Mouse (Mus musculus): Measurements from ENCODE around the gene Sorbs1. TPM values are rescaled to one million over a fixed set of nuclear protein-coding genes. Genes with fewer than 3 reads are reported as not detected.

Gene Sorbs1
- total and polyA plus RNA-seq, 2 experiments from 2014 or later = 140 to 153 TPM

GRCm38 (mm10) chr19:40349713-40350671, 163.6 kb downstream of the Sorbs1 start:
- H3K4me1 ChIP-seq (ENCODE audit: control insufficient read depth, insufficient read depth) = peaks cover 33% of the 10 kb centered on the region
- no peak overlapping the region for H3K4me3 ChIP-seq (ENCODE audit: low read depth, low read length)
- H3K27me3 ChIP-seq (ENCODE audit: control insufficient read depth, insufficient read depth, low read length) = no peaks in the 10 kb centered on the region
- peak overlapping the region; percentile 22; the same call in 1 of the 2 replicates for H3K27ac ChIP-seq (ENCODE audit: low read depth)
- H3K9me3 ChIP-seq (replicated peaks; ENCODE audit: control insufficient read depth, low read length) = no peaks in the 10 kb centered on the region
- TF ChIP-seq CTCF (IDR thresholded peaks at IDR 0.05; ENCODE audit: low read depth) = no peak
- no peak for TF ChIP-seq EP300 (IDR thresholded peaks at IDR 0.05; ENCODE audit: low read depth)
- no peak for ATAC-seq (ENCODE audit: insufficient read depth, low read depth)
- peaks cover 67% of the 10 kb centered on the region for H3K36me3 ChIP-seq (replicated peaks; ENCODE audit: control insufficient read depth, insufficient read depth, low read length)
- no peak for DNase-seq (ENCODE audit: low spot score)
- H3K4me2 ChIP-seq (ENCODE audit: low read depth, low read length) = no peak overlapping the region
- no peak overlapping the region for H3K9ac ChIP-seq (replicated peaks; ENCODE audit: low read depth, low read length)
- 71% methylated on average over 16 of the region's 16 CpGs for WGBS

DNA sequence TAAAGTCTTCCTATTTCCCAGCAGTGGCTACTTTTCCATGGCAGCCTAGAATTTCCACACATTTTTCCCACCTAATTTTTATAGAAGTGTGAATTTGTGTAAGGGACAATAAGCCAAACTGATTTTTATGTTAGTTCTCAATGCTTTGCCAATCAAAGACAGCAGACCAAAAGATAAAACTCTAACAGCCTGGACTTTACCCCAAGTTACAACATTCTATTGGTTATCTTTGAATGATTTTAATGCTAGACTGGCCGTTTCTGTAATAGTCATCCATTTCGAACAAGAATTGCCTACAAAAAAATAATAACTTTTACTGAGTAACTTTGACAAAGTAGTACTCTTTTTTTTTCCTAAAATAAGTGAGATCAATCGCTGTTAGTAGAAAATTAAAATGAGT, 164.3 kb downstream of the Sorbs1 start:
- H3K4me1 ChIP-seq (ENCODE audit: control insufficient read depth, insufficient read depth) = peaks cover 31% of the 10 kb centered on the region
- ATAC-seq (ENCODE audit: insufficient read depth, low read depth) (no peak), DNase-seq (ENCODE audit: low spot score) (no peak)
- H3K9me3 ChIP-seq (replicated peaks; ENCODE audit: control insufficient read depth, low read length) = no peaks in the 10 kb centered on the region
- 0 out of 2 replicates have a peak overlapping the region, but pooled peaks have one; percentile 3 for H3K9ac ChIP-seq (replicated peaks; ENCODE audit: low read depth, low read length)
- no peak overlapping the region for H3K4me3 ChIP-seq (ENCODE audit: low read depth, low read length)
- no peak overlapping the region for H3K4me2 ChIP-seq (ENCODE audit: low read depth, low read length)
- TF ChIP-seq EP300 (IDR thresholded peaks at IDR 0.05; ENCODE audit: low read depth) = no peak
- no peak for TF ChIP-seq CTCF (IDR thresholded peaks at IDR 0.05; ENCODE audit: low read depth)
- 78% methylated on average over 3 of the region's 3 CpGs for WGBS
- H3K27me3 ChIP-seq (ENCODE audit: control insufficient read depth, insufficient read depth, low read length) = no peaks in the 10 kb centered on the region
- peaks cover 74% of the 10 kb centered on the region for H3K36me3 ChIP-seq (replicated peaks; ENCODE audit: control insufficient read depth, insufficient read depth, low read length)
- H3K27ac ChIP-seq (ENCODE audit: low read depth) = peak overlapping the region; percentile 86

DNA sequence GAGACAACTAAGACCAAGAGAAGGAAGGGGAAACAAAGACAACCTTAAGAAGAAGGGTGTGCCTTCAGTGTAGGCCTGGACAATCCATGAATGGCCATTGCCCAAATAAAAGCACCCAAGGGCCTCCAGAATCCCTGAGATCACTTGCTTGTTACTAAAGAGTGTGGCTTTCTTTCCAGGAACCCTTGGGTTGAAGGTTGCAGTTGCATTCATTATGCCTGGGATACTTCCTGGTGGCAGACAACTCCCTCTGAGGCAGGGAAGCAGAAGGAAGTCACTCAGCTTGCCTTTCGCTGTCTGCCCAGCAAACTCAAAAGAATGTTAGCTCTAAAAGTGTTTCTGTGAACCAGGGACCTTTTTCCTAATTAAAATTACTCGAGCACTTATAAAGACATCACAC, 164.9 kb downstream of the Sorbs1 start:
- H3K27me3 ChIP-seq (ENCODE audit: control insufficient read depth, insufficient read depth, low read length) = no peaks in the 10 kb centered on the region
- H3K9me3 ChIP-seq (replicated peaks; ENCODE audit: control insufficient read depth, low read length) = no peaks in the 10 kb centered on the region
- no peak overlapping the region for H3K4me3 ChIP-seq (ENCODE audit: low read depth, low read length)
- H3K27ac ChIP-seq (ENCODE audit: low read depth) = peak overlapping the region; percentile 86
- 0 out of 2 replicates have a peak overlapping the region, but pooled peaks have one; percentile 3 for H3K9ac ChIP-seq (replicated peaks; ENCODE audit: low read depth, low read length)
- H3K36me3 ChIP-seq (replicated peaks; ENCODE audit: control insufficient read depth, insufficient read depth, low read length) = peaks cover 78% of the 10 kb centered on the region
- no peak overlapping the region for H3K4me2 ChIP-seq (ENCODE audit: low read depth, low read length)
- WGBS = 77% methylated on average over 2 of the region's 2 CpGs
- no peak for TF ChIP-seq CTCF (IDR thresholded peaks at IDR 0.05; ENCODE audit: low read depth)
- no peak for TF ChIP-seq EP300 (IDR thresholded peaks at IDR 0.05; ENCODE audit: low read depth)
- peaks cover 31% of the 10 kb centered on the region for H3K4me1 ChIP-seq (ENCODE audit: control insufficient read depth, insufficient read depth)
- ATAC-seq (ENCODE audit: insufficient read depth, low read depth) (no peak), DNase-seq (ENCODE audit: low spot score) (no peak)

- Histone ChIP-seq H3K4me3 (ENCODE audit: low read depth, low read length) (no peak overlapping the region), H3K27me3 (ENCODE audit: control insufficient read depth, insufficient read depth, low read length) (no peaks in the 10 kb centered on the region), H3K9ac (replicated peaks; ENCODE audit: low read depth, low read length) (no peak overlapping the region), H3K36me3 (replicated peaks; ENCODE audit: control insufficient read depth, insufficient read depth, low read length) (peaks cover 81% of the 10 kb centered on the region), H3K9me3 (replicated peaks; ENCODE audit: control insufficient read depth, low read length) (no peaks in the 10 kb centered on the region), H3K4me1 (ENCODE audit: control insufficient read depth, insufficient read depth) (peaks cover 31% of the 10 kb centered on the region), H3K27ac (ENCODE audit: low read depth) (peak overlapping the region; percentile 86), H3K4me2 (ENCODE audit: low read depth, low read length) (no peak overlapping the region)
- WGBS = 38% methylated on average over 7 of the region's 7 CpGs
- ATAC-seq (ENCODE audit: insufficient read depth, low read depth) = peak; percentile 55
- TF ChIP-seq CTCF (IDR thresholded peaks at IDR 0.05; ENCODE audit: low read depth) (no peak), EP300 (IDR thresholded peaks at IDR 0.05; ENCODE audit: low read depth) (no peak)
- DNase-seq (ENCODE audit: low spot score) = no peak
Measured at GRCm38 (mm10) chr19:40348175-40348574, 165.4 kb downstream of the Sorbs1 start.

DNA sequence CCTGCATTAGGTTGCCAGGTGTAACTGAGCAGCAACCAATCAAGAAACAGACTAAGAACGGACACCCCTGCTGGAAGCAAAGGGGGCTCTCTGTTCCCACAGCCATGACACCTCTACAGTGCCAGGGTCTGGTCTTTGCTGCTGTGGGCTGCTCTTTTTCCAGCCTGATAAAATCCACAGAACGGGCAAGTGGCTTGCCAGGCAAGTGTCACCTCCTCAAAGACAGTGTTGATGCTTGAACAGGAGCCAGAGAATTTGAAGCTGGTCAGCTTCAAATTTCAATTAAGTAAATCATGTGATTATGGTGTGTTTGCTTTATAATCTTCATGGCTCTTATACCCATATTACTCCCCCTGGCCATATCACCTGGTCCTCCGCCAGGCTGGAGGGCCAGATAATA, 166.7 kb downstream of the Sorbs1 start:
- DNase-seq (ENCODE audit: low spot score) (peak; percentile 84), ATAC-seq (ENCODE audit: insufficient read depth, low read depth) (peak; percentile 82)
- no peak overlapping the region for H3K4me3 ChIP-seq (ENCODE audit: low read depth, low read length)
- 0 out of 2 replicates have a peak overlapping the region, but pooled peaks have one; percentile 12 for H3K9ac ChIP-seq (replicated peaks; ENCODE audit: low read depth, low read length)
- WGBS = 27% methylated on average over 3 of the region's 3 CpGs
- no peaks in the 10 kb centered on the region for H3K27me3 ChIP-seq (ENCODE audit: control insufficient read depth, insufficient read depth, low read length)
- no peaks in the 10 kb centered on the region for H3K9me3 ChIP-seq (replicated peaks; ENCODE audit: control insufficient read depth, low read length)
- peaks cover 31% of the 10 kb centered on the region for H3K4me1 ChIP-seq (ENCODE audit: control insufficient read depth, insufficient read depth)
- TF ChIP-seq EP300 (IDR thresholded peaks at IDR 0.05; ENCODE audit: low read depth) (no peak; the same call in 1 of the 2 replicates), CTCF (IDR thresholded peaks at IDR 0.05; ENCODE audit: low read depth) (no peak)
- H3K27ac ChIP-seq (ENCODE audit: low read depth) = peak overlapping the region; percentile 86
- H3K36me3 ChIP-seq (replicated peaks; ENCODE audit: control insufficient read depth, insufficient read depth, low read length) = peaks cover 75% of the 10 kb centered on the region
- H3K4me2 ChIP-seq (ENCODE audit: low read depth, low read length) = no peak overlapping the region
